Mouse (Mus musculus) left cerebral cortex, adult 8-10 months (tissue): Measurements from ENCODE around the gene Tpmt. TPM values are rescaled to one million over a fixed set of nuclear protein-coding genes. Genes with fewer than 3 reads are reported as not detected.

Experiments
- DNase-seq, 2 experiments: peaks; one replicate each; pipeline ENCODE4 v3.0.0; 2022; ENCODE audit warnings: low spot score in 2 of 2
- total RNA-seq, 4 experiments: library from RNA; stranded (reverse); gene quantifications; 2 replicates each; pipeline ENCODE4 v1.2.4; 2022

Tpmt gene
- total RNA-seq, 4 experiments from 2014 or later = 10.3 to 12.8 (median 10.5) TPM

DNA sequence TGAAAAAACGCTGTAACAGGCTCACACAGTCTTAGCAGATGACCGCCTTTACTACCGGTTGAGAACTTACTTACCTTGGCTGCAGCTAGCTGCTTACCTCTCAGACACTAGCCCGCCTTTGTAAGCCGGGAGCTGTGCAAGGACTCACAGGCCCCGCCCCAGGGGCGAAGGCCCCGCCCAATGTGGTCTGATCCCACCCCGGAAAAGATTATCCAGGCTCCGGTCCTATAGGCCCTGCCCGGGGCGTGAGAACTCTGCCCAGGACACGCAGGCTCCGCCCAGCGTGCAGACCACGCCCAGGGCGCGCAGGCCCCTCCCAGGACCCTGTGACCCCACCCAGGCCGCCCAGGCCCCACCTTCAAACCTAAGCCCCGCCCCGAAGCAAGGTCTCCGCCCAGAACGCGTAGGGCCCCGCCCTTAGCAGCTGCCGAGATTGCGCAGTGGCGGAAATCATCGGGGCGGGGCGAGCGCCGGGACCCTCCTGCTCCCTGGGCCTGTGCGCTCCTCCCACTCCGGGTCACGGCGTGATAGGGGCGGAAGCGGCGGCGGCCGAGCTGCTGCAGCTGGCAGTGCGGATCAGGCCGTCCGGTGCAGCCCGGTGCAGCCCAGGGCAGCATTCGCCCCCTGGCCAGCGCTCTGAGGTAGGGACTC is 1.4 kb downstream of the Tpmt start, which contains the start of gene Kdm1b:
Gene Kdm1b, plus strand, starts transcription at position 470 of the 651 bp plus-strand sequence.
- peak; percentile 91 to 97 for DNase-seq

DNA sequence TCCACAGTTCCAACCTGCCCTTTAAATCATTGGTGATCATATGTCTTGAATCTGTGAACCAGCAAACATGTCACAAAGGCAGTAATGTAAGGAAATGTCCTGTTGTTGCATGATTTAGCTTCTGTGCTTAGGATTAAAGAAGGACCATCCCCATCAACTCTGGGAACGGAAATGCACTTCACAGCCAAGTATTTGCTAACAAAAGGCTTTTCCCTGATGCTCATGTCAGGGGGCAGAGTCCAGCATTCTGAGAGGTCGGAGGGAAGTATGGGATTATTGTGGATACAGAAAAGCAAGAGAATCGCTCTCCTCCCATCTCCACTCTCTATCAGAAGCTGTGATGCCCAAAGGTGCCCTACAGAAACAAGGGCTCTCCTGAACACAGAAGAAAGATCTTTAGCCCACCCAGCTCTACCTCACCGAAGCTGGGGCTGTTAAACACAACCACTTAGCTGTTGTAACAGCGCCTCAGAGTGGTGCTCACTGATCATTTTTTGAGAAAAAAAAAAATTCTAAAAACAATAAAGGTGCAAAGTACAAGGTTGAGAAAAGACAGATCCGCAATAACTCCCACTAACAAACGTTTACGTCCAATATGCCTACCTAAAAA is 2.4 kb downstream of the Tpmt start:
- DNase-seq = no peak

DNA sequence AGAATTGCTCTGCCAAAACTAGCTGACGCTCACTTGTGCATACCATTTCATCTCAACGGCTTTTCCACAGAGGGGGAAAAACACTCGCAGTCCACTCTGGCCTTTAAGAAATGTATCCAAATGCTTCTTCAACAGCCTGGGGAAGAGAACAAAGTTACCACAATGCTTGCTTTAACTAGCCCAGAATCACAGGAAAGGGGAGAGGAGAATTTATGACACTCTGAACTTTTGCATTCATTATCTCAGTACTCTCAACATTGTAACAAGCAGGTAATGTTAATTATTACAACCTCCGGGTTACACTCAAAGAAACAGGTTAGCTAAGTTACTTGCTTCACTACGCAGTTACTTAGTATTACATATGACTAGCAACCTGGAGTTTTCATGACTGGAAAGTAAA is 4.5 kb downstream of the Tpmt start:
- no peak for DNase-seq

DNA sequence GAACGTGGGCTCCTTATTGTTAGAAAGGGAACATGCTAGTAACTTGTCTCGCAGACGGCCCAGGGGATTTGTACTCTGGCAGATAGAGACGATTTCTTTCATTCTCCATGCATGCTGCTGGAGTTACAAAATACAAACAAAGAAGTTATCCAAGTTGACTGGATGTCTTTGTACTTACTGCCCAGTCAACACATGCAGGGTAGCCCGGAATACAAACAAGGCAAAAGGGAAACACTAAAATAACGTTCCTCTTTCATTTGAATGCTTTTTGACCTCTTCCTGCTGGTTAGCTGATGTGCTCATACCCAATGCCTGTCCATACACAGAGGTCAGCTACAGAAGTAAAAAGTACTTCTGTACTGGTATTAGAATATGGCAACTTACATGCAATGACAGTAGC is 6.6 kb downstream of the Tpmt start:
- DNase-seq = no peak

DNA sequence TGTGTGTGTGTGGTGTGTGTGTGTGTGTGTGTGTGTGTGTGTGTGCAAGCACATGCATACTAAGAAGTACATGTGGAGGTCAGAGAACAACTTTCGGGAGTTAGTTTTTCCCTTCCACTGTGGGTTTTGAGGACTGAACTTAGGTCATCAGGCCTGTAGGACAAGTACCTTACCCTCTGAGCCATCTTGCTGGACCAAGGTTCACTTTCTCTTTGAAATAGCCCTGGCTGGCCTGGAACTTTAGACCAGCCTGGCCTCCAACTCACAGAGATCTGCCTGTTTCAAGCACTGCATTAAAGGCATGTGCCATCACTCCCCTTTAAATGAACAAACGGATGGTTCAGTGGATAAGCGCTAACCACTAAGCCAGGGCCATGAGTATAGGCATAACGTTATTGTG is 10.9 kb downstream of the Tpmt start:
- no peak for DNase-seq

DNA sequence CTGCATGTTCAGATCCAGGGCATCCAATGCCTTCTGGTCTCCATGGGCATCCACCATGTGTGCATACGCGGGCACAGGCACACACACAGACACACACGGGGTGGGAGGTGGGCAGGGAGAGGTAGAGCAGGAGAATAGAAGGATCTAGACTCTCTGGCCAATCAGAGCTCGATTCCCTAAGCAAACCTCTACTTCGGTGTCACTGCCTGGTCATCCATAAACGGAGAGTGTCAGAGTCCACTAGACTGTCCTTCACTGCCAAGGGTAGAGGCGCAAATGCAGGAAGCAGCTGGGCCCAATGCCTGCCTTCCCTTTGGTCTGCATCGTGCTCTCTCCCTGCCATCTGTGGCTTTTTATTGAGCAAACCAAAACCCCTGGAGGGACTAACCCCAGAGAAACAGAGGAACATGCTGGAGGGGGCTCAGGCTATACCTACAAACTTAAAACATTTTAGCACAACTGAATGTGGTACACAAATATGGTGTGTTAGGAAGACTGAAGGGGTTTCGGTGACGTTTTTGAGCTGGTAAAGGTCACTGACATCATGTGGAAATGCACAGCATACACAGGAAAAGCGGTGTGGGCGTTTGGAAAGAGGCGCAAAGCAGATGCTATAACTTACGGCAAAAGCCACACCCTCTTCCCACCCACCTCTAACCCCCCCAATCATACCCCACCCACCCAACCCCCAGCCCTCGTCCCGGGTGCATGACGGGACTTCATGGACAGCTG is 14.0 kb downstream of the Tpmt start:
- DNase-seq = no peak

DNA sequence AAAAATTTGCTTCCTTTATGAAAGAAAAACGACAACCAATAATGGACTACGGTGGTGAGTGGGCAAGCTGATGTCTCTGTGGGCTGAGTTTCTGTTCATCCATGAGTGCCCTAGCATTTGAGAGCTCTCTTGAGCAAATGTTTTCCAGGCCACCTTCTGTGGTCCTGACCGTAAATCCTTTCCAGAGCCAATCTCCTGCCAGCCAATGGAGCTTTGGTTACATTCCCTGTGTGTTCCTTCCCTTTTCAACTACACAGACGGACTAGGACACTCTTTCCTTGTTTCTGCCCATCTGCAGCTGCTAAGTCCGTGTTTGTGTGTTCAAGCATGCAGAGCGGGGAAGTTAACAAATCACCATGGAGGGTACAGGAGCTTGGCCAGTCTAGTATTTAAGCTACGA is 23.7 kb downstream of the Tpmt start:
- no peak for DNase-seq

DNA sequence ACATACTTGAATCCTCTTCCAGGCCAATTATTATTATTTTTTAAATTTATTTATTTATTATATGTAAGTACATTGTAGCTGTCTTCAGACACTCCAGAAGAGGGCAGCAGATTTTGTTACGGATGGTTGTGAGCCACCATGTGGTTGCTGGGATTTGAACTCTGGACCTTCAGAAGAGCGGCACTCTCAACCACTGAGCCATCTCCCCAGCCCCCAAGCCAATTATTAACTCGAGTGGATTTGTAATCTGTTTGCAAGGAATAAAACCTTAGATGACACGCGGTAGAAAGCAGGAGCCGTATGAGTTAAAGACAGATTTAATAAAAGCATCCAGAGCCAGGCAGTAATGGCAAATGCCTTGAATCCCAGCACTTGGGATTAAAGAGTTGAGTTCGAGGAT is 24.8 kb downstream of the Tpmt start:
- DNase-seq = no peak

DNA sequence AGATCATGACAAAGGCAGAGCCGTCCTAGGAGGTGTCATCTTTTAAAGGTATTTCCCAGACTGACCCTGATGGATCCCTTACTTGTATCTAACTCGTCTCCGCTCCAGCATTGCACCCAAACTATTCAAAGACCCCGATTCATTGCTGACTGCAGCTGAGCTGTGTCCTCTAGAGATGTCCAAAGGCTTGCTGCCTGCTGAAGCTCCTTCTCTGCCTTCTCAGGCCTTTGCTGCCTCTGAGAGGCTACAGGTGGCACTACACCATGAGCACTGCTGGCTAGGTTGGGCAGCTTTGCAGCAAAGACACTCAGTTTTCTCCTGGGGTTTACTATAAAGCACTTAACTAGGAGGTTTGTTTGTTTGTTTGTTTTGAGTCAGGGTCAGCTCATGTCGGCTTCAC is 27.3 kb downstream of the Tpmt start:
- DNase-seq = peak; percentile 13 to 42

DNA sequence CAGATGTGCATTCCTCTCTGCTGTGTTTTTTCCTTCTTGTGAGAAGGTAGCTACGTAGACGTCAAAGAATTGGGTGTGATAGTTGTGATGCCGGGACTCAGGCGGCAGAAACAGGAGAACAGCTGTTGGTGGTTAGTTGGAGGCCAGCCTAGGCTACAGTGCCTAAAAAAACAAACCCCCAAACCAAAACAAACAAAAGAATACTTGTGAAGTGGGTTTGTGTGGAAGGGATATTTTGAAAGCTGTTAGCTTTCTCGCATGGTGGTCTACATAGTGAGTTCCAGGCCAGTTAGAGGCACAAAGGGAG is 29.4 kb downstream of the Tpmt start:
- DNase-seq = no peak

DNA sequence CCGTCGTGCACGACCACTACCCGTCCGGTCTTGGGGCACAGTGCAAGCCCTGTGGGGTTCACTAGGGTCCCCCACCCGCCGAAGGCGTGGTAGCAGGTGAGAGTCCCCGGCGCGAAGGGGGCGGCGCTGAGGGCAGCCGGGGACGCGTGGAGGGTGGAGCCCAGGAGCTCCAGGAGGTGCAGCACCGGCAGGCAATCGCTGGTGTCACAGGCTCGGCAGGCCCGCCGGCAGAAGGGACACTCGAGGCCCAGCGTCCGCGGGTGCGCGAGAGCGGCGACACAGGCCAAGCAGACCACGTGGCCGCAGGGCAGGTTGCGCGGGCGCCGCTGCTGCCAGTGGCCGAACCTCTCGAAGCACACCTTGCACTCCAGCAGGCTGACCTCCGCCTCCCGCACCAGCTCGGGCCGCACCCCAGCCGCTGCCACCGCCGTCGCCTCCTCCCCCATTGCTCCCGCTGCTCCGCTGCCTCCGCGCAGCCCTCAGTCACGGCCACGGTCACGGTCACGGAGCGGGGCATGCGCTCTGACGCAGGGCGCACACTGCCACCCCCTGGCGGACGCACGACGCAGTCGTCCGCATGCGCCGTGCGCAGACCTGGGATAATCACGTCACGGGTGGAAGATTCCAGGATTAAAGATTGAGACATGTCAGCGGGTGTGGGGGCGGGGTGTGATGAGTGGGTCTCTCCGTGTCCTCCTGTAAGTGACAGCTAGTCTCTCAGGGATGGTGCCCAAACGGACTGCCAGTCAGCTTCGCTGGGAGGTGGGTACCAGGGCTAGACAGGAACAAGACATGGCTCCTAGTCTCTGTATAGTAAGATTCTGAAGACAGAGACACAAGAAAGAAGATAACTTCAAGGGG is 30.0 kb downstream of the Tpmt start, which contains the start of gene Nhlrc1:
Gene Nhlrc1, minus strand, starts transcription at position 517 of the 861 bp plus-strand sequence.
- peak; percentile 72 to 76 for DNase-seq

DNA sequence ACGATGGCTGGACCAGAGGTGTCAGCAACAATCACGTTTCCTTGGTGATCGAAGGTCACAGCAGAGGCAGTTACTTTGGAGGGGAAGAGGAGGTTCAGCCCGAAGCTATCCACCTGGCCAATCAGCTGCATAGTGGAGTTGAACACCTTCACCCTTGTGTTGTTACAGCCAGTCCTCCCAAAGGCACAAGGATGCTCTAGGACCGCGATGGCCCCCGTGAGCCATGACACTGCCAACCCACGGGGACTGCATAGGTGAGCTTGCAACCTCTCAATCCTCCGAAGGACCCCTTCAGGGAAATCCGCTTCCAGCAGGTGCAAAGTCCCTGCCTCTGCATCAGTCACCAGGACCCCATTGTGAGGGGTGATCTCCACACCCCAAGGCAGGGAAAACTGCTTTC is 30.8 kb downstream of the Tpmt start:
- no peak for DNase-seq

DNA sequence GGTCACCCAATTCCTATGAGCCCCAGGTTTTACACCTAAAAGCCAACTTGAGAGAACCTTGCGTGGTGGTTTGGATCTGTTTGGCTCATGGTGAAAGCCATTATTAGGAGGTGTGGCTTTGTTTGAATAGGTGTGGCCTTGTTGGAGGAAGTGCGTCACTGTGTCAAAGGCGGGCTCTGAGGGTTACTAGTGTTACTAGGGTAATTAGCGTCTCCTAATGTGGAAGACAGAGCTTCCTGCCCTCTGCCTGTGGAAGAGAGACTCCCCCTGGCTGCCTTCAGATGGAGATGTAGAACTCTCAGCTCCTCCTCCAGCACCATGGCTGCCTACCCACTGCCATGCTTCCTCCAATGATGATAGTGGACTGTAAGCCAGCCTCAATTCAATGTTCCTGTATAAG is 42.9 kb downstream of the Tpmt start:
- DNase-seq = no peak

DNA sequence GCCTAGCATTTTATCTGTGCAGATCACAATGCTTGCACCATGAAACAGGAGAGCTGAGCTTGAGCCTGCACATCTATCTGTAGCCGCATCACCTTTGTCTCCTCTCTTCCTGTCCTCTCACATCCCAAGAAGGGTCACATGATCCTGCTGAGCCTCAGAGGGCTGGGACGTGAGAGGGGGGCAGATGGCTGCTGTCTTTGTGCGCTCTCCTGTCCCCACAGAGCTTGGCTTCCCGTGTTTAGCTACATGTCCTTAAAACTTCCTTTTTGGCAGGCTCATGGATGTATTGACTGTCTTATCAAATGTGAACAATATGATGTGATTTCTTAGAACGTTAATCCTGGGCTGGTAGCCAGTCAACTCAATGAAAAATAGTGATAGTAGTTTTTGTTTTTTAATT is 45.0 kb downstream of the Tpmt start:
- no peak for DNase-seq

DNA sequence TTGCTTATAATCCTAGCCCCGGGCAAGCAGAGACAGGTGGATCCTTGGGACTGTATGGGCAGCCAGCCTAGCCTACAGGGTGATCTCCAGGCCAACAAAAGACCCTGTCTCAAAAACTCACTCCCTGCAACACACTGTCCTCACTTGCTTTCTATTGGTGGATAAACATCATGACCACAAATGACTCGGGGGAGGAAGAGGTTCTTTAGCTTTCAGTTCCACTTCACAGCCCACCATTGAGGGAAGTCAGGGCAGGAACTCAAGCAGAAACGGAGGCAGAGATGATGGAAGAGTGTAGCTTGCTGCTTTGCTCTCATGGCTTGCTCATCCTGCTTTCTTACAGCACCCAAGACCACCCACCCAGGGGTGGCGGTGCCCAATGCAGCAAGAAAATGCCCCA is 47.2 kb downstream of the Tpmt start:
- DNase-seq = no peak

DNA sequence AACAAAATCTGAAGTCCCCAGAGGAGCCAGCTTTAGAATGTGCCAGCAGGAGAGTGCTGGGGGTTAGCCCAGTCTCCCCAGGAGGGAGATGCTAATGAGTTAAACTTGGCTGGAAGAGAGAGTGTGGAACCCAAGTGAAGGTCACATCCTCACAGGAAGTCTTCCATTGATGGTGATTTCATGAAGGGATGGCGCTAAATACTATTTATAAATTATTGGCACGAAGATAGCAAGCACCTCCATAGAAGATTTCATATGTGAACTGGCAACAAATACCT is 51.3 kb downstream of the Tpmt start:
- no peak for DNase-seq

DNA sequence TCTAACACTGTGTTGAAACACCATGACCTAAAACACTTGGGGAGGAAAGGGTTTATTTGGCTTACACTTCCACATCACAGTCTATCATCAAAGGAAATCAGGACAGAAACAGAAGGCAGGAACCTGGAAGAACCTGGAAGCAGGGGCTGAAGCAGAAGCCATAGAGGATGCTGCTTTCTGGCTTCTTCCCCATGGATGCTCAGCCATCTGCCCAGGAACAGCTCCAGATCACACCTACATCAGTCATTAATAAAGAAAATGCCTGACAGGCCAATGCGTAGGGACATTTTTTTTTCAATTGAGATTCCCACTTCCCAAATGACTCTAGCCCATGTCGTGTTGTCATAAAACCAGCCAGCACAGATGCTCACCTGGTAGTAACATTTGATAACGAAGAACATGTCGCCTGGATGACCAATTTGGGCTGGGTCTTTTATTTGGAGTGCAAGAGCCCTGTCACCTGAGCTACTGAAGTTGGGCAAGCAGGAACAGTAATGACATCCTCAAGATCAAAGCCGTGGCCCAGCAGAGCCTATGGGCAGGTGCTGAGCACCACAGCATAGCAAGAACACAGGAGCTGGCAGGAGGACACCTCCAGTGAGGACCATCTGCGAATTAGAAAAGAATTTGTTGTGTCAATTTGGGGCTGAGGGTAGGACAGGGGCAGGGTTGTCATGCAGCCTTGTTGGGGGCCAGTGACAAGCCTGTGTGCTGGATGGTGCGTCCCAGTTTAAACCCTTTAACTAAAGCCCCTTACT is 51.8 kb downstream of the Tpmt start:
- no peak for DNase-seq

DNA sequence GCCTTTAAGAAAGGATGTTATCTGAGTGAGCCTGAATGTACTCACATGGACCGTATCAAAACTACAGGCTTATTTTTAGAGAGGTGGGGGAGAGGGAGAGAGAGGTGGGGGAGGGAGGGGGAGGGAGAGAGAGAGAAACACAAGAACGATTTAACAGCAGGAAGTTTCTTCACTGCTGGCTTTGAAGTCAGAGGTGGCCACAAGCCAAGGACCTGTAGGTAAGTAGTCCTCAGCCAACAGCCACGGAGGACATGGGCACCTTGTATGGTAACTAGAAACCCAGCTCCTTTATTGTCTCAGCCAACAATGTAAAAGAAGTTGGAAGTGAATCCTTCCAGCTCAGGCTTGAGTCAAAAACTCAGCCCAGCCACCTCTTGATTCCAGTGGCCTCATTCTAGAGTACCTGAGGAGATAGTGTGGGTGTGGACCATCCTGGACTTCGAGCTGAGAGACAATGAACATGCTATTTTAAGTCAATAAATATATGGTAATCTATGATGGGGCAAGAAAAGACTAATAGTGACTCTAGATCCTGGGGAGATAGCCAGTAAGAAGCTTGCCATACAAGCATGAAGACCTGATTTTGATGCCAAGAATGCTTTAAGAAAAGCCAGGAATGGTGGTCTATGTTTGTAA is 54.0 kb downstream of the Tpmt start:
- DNase-seq = no peak

DNA sequence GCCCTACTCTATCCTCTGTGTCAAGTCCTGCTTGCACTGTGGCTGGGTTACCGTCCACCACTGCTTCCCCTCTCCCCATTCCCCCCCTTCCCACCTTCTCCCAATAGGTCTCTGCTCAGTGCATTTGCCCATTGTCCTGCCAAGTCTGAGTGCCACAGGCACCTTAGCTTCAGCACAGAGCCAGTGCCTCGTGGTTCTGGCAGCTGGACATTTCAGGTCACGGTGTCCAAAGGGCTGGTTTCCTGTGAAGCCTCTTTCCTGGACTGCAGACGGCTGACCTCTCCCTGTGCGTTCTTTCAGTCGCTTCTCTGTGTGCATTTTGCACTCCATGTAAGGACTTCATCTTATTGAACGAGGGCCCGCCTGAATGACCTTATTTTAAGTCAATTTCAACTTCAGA is 56.6 kb downstream of the Tpmt start:
- no peak for DNase-seq

DNA sequence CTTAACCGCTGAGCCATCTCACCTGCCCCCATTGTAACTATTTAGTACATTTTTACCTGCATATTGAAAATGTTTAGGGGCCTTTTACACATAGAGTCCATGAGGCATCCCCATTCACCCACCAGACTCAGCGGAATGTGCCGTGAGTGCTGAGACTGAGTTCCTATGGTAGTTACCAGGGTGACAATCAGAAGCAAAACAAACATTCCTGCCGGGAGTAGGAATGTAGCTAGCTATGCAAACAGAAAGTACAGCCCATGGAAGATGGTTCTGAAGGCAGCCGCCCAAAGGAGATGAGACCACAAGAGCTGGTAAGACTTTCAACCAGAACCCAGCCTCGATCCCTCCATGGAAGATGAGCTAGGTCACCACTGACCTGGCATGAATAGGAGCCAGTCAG is 58.3 kb downstream of the Tpmt start:
- no peak for DNase-seq

DNA sequence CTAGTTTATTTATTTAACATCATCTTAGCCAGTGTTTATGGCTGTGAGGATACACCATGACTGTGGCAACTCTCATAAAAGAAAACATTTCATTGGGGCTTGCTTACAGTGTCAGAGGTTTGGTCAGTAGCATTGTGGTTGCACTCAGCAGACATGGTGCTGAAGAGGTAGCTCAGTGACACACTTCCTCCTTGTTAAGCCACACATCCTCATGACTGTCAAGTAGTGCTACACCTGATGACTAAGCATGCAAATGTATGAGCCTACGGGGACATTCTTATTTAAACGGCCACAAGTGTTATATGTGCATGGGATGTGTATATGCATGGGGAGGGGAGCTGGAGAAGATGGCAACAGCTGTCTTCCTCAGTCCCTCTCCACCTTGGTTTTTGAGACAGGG is 60.7 kb downstream of the Tpmt start:
- DNase-seq = no peak
